Mouse (Mus musculus): ENCODE data around the gene Arg2.
A peak's percentile ranks its signal among the peaks of the same experiment; 100 is the strongest.
"Not testable (repeated sequence)": the region's sequence is repeated elsewhere in the genome, so short reads cannot be mapped to it uniquely, and the experiment has no call there.

Arg2 gene

DNA sequence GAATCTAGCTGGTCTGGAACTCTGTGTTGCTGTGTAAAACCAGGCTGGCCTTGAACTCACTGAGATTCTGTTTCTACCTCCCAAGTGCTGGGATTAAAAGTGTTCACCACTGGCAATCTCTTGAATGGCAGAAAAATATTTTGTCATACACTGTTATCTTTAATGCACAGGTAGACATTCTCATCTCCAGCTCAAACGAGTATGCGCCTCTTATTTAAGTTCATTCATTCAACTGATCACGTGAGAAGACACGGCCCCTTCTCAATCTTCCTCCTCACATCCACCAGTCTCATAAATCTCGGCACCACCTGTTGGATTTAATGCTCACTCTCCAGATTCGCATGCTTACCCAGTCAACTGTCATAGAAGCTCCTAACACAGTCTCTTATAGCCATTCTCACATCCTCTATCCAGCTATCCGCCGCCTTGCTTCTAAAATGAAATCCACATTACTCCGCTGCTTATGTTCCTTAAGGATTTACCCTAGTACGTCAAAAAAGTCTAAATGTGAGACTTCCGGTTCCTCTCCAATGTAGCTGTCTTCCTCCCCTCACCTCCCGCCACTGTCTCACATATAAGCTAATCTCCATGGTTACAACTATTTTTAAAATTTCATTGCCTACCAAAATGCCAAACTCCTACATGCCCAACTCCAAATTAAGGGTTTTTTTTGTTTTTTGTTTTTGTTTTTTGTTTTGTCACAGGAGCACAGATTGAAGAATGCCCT, 40.9 kb downstream of the Arg2 start:
- no peak for DNase-seq

DNA sequence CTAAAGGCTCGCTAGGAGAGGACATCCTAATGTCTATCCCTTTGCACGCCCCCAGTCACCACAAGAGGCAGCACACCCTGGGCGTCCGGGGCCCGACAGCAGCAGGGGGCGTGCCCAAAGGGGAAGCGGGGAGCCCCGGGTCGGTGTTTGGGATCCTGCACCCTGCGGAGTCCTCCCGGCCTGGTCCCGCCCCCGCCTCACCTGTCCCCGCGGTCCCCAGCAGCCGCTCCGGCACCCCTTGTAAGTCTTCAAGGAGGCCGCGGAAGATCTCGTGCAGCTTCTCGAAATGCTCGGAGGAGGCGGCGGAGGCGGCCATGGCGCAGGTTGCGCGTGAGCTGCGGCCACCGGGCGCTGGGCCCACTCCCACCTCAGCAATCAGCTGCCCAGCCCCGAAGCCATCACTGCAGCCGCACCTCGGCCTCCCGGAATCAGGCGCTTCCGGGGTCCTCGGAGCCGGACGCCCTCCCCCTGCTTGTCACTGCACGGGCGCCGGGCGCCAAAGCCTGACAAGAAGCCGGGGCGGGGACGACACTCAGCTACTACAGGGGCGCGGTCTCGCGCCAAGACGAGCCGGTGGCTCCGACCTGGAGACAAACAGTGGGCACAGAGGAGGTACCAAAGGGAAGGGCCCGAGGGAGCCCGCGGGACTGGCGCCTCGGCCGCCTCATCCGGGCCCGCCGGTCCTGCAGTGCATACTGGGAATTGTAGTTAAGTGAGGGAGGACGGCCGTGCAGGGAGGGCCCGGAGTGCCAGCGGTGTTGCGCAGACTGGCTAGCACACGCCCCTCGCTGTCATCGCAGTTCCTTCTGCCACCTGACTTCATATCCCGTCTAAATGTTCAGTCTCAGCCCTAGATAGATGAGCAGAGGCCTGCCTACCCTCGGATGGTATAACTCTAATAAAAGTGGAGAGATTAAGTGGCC, 41.7 kb downstream of the Arg2 start, which contains the start of gene Vti1b:
Gene Vti1b (minus strand): TSS at position 649 of the 923 bp plus-strand sequence.
- peak; percentile 91 for DNase-seq

DNA sequence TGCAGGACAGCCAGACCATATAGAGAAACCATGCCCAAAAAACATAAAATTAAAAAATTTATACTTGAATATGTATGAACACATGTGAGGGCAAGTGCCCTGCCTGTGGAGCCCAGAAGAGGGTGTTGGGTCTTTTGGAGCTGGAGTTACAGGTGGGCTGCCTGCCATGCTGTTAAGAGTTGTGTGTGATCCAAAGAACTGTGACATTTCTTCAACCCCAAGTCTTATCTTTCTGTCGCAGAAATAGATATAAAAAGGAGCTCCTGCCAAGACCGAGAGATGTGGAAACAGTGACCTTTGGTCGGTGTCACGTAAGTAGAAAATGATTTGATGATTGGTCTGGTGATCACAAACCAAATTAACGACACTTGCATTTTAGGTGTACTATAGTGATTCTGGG, 43.1 kb downstream of the Arg2 start:
- no peak for DNase-seq

DNA sequence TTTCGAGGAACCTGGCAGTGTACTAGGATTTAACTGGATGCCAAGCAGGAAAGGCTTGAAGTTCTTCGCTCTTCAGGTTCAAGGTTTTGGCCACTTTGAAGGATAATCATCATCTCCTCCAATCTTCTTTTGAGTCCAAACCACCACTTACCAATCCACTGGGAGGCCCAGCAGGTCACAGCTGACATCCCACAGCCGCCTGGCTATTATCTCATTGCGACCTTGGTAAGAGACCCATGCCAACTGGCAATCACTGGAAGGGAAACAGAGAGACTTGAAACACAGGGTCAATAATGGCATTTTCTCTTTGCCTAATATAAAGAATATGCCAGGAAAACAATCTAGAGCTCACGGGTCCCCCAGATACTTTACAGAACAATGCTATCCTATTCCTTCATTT, 45.4 kb downstream of the Arg2 start:
- DNase-seq, result no peak

DNA sequence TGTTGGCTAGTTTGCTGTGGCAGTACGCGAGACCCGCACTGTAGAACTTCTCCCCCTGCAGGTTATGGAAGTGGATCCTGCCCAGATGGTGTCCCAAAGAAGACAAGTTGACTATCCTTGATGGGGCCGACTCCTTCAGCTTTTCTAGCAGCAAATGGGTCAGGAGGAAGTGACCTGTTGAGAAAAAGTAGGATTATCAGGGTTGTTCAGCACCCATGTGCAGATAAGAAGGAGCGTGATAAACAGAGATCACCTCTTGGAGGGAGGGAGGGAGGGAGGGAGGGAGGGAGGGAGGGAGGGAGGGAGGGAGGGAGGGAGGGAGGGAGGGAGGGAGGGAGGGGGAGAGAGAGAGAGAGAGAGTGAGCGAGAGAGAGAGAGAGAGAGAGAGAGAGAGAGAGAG, 54.6 kb downstream of the Arg2 start:
- not testable (repeated sequence) for DNase-seq

DNA sequence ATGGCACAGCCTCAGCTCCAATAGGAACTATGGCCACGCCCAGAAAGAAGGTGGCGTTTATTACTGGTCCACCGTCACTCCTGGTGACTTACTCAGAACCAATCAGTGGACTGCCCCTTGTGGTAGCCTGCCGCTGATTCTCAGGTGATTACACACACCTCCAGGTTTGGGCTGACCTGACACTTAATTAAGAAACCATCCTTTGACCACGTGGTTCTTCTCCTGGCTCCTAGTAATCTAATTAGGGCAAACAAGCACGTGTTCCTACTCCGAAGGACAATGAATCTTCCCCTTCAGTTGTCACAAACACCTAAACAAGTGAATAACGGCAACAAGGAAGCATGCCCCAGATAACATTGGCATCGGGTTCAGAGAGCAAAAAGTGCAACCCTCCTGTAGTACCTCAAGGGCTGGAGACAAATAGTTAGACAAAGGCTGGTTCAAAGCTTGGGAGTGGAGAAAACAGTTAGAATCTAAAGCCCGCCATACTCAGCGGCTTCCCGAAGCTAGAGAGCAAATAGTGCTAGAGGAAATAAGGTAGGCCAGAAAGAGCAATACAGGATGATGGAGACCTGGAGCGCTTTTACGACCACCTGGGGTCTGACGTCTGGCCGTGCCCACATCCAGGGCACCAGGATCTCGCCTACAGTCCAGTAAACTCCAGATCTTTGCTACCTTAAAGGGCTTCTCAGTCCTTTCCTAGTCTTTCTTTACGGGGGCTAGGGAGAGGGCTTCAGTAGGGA, 60.5 kb downstream of the Arg2 start:
- DNase-seq, result peak; percentile 55

DNA sequence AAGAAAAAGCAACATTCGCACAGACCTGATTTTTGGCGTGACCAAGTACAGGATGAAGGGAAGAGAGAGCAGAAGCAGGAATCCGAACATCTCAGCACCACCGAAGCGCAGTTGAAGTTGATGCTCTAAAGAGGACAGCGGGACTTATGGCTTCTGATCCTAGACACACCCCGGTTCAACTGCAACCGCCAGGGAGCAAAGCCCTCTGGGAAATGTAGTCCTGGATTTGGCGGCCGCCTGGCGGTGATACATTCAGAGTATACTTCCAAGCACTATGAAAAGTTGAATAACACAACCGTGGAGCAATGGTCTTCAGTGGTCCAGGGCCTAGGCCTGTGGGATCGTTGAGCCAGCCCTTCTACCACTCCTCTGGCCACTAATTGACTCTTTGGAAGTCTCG, 61.1 kb downstream of the Arg2 start:
- peak; percentile 81 for DNase-seq

DNA sequence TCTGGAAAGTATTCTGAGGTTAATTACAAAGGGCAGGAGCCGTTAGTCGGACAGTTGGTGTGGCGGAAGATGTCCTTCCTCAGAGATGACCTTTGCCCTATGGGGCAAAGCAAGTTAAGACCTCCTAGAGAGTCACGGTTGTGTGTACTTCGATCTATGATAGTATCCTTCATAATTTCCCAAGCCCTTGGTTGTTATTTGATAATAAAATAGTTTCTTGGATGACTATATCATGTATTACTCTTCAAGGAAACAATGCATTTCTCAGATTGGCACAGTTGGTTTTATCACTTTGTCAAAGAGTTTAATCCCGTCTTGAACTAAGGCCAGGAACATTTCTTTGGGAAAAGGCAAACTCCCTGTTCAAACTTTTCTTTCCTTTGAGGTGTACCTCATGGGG, 61.6 kb downstream of the Arg2 start, which contains the start of gene Rdh11:
Gene Rdh11 (minus strand): TSS at position 101 of the 400 bp plus-strand sequence.
- DNase-seq, result no peak

DNA sequence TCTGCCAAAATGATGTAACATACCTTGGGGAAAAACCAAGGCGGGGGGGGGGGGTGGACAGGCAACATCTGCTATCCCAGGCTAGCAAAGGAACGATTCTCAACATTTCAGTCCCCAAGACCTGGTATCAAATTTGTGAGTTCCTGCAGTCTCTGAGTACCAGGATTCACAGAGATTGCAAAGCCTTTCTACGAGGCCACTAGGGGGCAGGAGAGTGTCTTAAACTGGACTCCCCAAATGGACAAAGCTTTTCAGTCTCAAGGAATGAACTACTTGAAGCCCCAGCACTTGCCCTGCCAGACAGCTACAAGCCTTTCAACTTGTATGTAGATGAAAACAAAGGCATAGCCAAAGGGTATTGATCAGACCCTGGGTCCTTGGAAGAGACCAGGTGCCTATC, 62.9 kb downstream of the Arg2 start:
- peak; percentile 54 for DNase-seq

DNA sequence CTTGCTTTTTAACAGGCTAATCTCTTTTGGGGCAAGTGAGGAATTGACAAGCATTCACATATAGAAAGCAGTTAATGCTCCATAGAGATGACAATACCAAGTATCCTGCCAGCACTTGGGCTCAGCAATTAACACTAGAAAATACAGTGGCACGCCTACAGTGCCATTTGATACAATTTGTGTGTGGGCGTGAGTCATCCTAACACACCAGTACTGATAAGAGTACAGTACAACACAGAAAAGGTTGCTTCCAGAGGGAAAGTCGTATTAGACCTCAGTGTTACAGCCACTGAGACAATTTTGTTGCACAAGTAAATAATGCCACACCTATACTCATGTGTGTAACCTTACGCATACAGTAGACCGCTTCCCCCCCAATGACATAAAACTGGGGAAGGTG, 66.5 kb downstream of the Arg2 start:
- no peak for DNase-seq

DNA sequence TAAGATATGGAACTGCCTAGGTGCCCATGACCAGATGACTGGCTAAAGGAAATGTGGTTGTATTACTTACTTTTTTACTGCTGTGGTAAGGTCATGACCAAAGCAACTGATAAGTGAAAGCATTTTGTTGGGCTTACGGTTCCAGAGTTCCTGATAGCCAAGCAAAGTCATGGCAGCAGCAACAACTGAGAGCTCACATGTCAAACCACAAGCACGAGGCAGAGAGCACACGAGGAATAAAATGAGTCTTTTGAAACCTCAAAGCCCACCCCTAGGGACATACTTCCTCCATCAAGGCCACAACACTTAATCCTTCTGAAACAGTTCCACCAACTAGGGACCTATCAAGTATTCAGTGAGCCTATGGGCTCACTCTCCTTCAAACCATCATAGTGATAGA, 71.3 kb downstream of the Arg2 start:
- no peak for DNase-seq
